Mouse (Mus musculus): ENCODE data around the gene Ets2.

- no peak for TF ChIP-seq POLR2A (IDR thresholded peaks at IDR 0.05; ENCODE audit: insufficient read depth, low read depth, low read length)
- no peak for TF ChIP-seq CTCF (IDR thresholded peaks at IDR 0.05)
These were observed 39.5 kb downstream of the Ets2 start for GRCm38 (mm10) chr16:95741358-95741757.
